Mouse (Mus musculus) cerebellum, adult 2 months (tissue): ENCODE data around the gene Nrbf2.

ENCODE experiments used
- CTCF ChIP-seq: fragments of 200-500 bp; IDR thresholded peaks from 2 replicates; pipeline ENCODE4 v1.5.1; 2011; ENCODE audit warnings: low read depth, mild to moderate bottlenecking, control low read depth, low read length, moderate library complexity, borderline replicate concordance; ENCODE audit not compliant: insufficient read depth
- POLR2A ChIP-seq: fragments of 200-500 bp; IDR thresholded peaks from 2 replicates; pipeline ENCODE4 v1.6.1; 2011; ENCODE audit warnings: low read length, control low read depth, borderline replicate concordance; ENCODE audit not compliant: insufficient read depth

- TF ChIP-seq CTCF = peak; percentile 73
- TF ChIP-seq POLR2A = no peak
These were observed 26.3 kb upstream of the Nrbf2 start for GRCm38 (mm10) chr10:67311277-67311959.
